ENCODE assay signal across 18 mouse cellular contexts in the genomic region with DNA sequence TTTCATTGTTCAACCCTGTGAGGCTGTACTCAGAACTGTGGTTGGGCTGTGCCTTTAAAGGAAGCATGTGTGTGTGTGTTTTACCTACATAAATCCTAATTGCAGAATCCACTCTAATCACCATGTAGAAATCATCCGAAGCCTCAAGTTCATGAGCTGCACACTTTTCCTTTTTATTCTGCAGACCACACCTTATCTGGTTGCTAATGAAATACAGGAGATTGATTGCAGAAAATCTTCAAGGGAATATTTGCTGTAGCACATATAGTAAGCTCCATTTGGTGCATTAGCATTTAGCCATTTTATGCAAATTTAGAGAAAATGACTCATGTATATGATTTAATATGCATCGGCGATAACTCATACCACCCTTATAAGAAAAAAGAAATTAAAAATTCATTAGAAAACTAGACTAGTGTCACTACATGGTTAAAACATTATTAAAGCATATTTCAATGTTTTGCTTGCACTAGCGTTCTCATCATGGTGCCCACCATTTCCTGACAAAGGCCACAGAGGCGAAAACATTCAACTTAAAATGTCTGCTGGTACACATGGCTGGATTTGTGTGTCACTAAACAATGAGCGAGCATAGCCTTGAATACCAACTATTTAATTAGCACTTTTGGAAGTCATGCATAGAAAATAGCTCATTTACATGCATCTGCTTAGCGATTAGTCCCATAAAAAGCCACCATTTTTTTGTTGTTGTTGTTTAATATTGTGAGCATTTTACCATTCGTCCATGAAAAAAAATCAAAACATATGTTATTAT.
DNase-seq lines count a peak whose midpoint lies in the region; ATAC-seq and TF ChIP-seq lines count a peak whose summit lies in the region.
"Had no signal": no experiment of that assay in that cellular context is flagged by ENCODE, and none has a peak within 500 bp of the region (broad histone marks: within the 10 kb centered on the region; RNA-seq: fewer than 3 reads in every experiment).

No protein-coding gene starts in this region.

- no peaks in the 10 kb centered on the region for H3K36me3 ChIP-seq in forebrain, embryonic 13.5 days (ENCODE audit: poor library complexity, severe bottlenecking)
- no peaks in the 10 kb centered on the region for H3K36me3 ChIP-seq in hindbrain, embryonic 16.5 days (ENCODE audit: control insufficient read depth, insufficient read depth, low read length)
- H3K36me3 ChIP-seq in neural tube, embryonic 15.5 days, result no peaks in the 10 kb centered on the region
- H3K36me3 ChIP-seq: embryonic facial prominence, embryonic 15.5 days; heart, embryonic 12.5 days had no signal

- TF ChIP-seq CTCF in layer of hippocampus, adult 2 months (conservative IDR thresholded peaks at IDR 0.05), result no peak
- no peak for TF ChIP-seq CTCF in lung, adult 2 months (IDR thresholded peaks at IDR 0.05; ENCODE audit: insufficient read depth, low read length)

- H3K27me3 ChIP-seq in forebrain, embryonic 13.5 days, result no peaks in the 10 kb centered on the region
- H3K27me3 ChIP-seq in hindbrain, embryonic 16.5 days (replicated peaks; ENCODE audit: control insufficient read depth, insufficient read depth, low read length), result no peaks in the 10 kb centered on the region
- H3K27me3 ChIP-seq in neural tube, embryonic 15.5 days (replicated peaks), result no peaks in the 10 kb centered on the region

- 27% methylated on average over 8 of the region's 8 CpGs for WGBS in forebrain, embryonic 13.5 days
- 25% methylated on average over 8 of the region's 8 CpGs for WGBS in hindbrain, embryonic 16.5 days
- 22% methylated on average over 8 of the region's 8 CpGs for WGBS in neural tube, embryonic 15.5 days
- 76% methylated on average over 8 of the region's 8 CpGs for WGBS in lung, adult 2 months

- no peaks in the 10 kb centered on the region for H3K9me3 ChIP-seq in forebrain, embryonic 13.5 days (replicated peaks)
- H3K9me3 ChIP-seq in hindbrain, embryonic 16.5 days (ENCODE audit: control insufficient read depth, low read length), result no peaks in the 10 kb centered on the region
- H3K9me3 ChIP-seq in neural tube, embryonic 15.5 days (replicated peaks), result no peaks in the 10 kb centered on the region
- H3K9me3 ChIP-seq: embryonic facial prominence, embryonic 15.5 days; heart, embryonic 12.5 days; megakaryocyte, embryonic 14.5 days had no signal

- H3K4me3 ChIP-seq in layer of hippocampus, adult 2 months, result peak overlapping the region; percentile 30
- H3K4me3 ChIP-seq in forebrain, embryonic 13.5 days, result no peak overlapping the region
- H3K4me3 ChIP-seq in hindbrain, embryonic 16.5 days (ENCODE audit: low read length), result no peak overlapping the region
- H3K4me3 ChIP-seq in neural tube, embryonic 15.5 days (replicated peaks), result no peak overlapping the region
- no peak overlapping the region for H3K4me3 ChIP-seq in lung, adult 2 months (replicated peaks; ENCODE audit: extremely low read depth, low read depth, low read length)
- H3K4me3 ChIP-seq: embryonic facial prominence, embryonic 15.5 days; heart, embryonic 12.5 days; megakaryocyte, embryonic 14.5 days had no signal

- peaks cover 34% of the 10 kb centered on the region for H3K4me1 ChIP-seq in forebrain, embryonic 13.5 days
- peaks cover 11% of the 10 kb centered on the region; the same call in 1 of the 2 replicates for H3K4me1 ChIP-seq in hindbrain, embryonic 16.5 days (ENCODE audit: control insufficient read depth, insufficient read depth, low read depth, low read length)
- H3K4me1 ChIP-seq in neural tube, embryonic 15.5 days, result peaks cover 17% of the 10 kb centered on the region; the same call in 1 of the 2 replicates
- H3K4me1 ChIP-seq in lung, adult 2 months (ENCODE audit: control insufficient read depth, insufficient read depth, low read length), result no peaks in the 10 kb centered on the region
- H3K4me1 ChIP-seq: heart, embryonic 12.5 days had no signal

- peak overlapping the region; percentile 40 for H3K4me2 ChIP-seq in forebrain, embryonic 13.5 days
- peak overlapping the region; percentile 36 for H3K4me2 ChIP-seq in hindbrain, embryonic 16.5 days (ENCODE audit: low read length)
- H3K4me2 ChIP-seq in neural tube, embryonic 15.5 days, result peak overlapping the region; percentile 9
- H3K4me2 ChIP-seq: embryonic facial prominence, embryonic 15.5 days; heart, embryonic 12.5 days; liver, embryonic 11.5 days had no signal

- DNase-seq in layer of hippocampus, adult 2 months (ENCODE audit: low spot score in 2 of 2), result no peak
- no peak for DNase-seq in layer of hippocampus, adult 8-10 months (ENCODE audit: low spot score in 2 of 2)
- DNase-seq in adrenal gland, adult (ENCODE audit: inconsistent age in 2 of 2, low spot score in 1 of 2), result no peak
- no peak for DNase-seq in lung, adult 2 months
- no peak for DNase-seq in cerebellum, adult 11-12 months
- DNase-seq: cerebellum, adult 8-10 months; heart, postnatal 4 days; kidney, adult 18-20 months; kidney, postnatal 14 days; left cerebral cortex, postnatal 4 days had no signal

- ATAC-seq in forebrain, embryonic 13.5 days, result peak; percentile 53
- 0 out of 2 replicates have a peak, but pooled peaks have one; percentile 9 for ATAC-seq in hindbrain, embryonic 16.5 days
- ATAC-seq in neural tube, embryonic 15.5 days (ENCODE audit: low FRiP score), result peak; percentile 12; the same call in 1 of the 2 replicates
- ATAC-seq: Patski had no signal

- peak overlapping the region; percentile 47; the same call in 1 of the 2 replicates for H3K9ac ChIP-seq in forebrain, embryonic 13.5 days
- no peak overlapping the region for H3K9ac ChIP-seq in hindbrain, embryonic 16.5 days (ENCODE audit: low read depth, low read length)
- H3K9ac ChIP-seq in neural tube, embryonic 15.5 days (replicated peaks), result no peak overlapping the region; the same call in 1 of the 2 replicates
- H3K9ac ChIP-seq: embryonic facial prominence, embryonic 15.5 days; heart, embryonic 12.5 days had no signal

- TF ChIP-seq POLR2A in lung, adult 2 months (IDR thresholded peaks at IDR 0.05; ENCODE audit: borderline replicate concordance, extremely low read depth, low read depth, low read length), result no peak

- H3K27ac ChIP-seq in layer of hippocampus, adult 2 months, result peak overlapping the region; percentile 81
- peak overlapping the region; percentile 92 for H3K27ac ChIP-seq in forebrain, embryonic 13.5 days
- H3K27ac ChIP-seq in hindbrain, embryonic 16.5 days (ENCODE audit: low read depth, low read length), result peak overlapping the region; percentile 81
- H3K27ac ChIP-seq in neural tube, embryonic 15.5 days (replicated peaks), result peak overlapping the region; percentile 82
- H3K27ac ChIP-seq: embryonic facial prominence, embryonic 15.5 days had no signal
